Mouse (Mus musculus) yolk sac, embryonic 10.5 days (tissue): ENCODE data around the gene Fam161b.
"Not testable (repeated sequence)": the region's sequence is repeated elsewhere in the genome, so short reads cannot be mapped to it uniquely, and the experiment has no call there.

Experiments used
- DNase-seq: peaks from one replicate; pipeline ENCODE4 v3.0.0-alpha.2; 2017; ENCODE audit warnings: low spot score

The Fam161b gene

GRCm38 (mm10) chr12:84382369-84382768, 20.7 kb upstream of the Fam161b start:
- DNase-seq = no peak

GRCm38 (mm10) chr12:84373831-84374481, 12.3 kb upstream of the Fam161b start:
- no peak for DNase-seq

DNA sequence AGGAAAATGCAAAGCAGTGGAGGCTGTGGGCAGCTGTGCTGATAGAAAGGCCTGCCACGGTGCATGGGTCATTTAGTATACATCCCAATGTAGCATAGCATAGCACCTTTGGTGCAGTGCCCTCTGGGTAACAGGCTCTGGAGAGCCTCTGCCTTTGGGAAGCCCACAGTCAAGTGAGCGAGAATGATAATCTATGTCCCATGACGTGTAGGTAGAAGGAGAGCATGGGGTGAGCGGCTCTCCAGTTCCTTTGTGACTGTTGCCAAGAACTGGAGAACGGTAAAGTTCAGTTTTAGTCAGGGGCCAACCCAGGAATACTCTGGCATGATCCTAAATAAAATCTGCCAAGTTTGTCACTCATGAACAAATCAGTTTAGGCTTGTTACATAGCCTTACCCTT, 10.0 kb upstream of the Fam161b start:
- no peak for DNase-seq

DNA sequence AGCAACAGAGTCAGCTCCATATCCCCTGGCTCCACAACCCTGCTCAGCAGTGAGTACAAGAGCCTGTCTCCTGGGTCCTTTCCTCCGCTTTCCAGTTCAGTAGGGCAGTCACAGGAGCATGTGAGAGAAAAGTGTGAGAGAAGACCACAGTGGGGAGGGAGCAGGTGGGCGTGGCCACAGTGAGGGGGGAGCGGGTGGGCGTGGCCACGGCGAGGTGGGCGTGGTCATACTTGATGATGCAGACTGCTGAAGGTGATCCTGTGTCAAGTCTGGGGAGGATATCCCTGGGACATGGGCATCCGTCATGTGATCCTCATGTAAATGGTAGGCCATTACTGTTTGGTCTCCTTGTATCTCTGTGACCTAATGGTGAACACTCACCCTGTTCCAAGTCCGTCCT, 5.3 kb upstream of the Fam161b start:
- DNase-seq = no peak

DNA sequence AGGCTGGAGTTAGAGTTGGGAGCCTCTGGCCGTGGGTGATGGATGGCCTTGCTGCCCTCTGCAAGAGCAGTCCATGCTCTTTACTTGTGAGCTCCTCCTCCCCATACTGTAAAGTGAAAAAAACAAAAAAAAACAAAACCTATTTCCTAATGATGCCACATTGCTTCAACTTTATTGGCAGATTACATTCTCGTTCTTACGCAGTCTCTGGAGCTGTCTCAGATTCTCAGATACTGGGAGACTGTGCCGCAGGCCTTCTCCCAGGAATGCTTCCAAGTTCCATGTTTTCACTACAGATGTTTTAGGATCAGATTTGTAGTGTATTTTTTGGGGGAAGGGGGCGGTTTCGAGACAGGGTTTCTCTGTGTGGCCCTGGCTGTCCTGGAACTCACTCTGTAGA, 3.5 kb upstream of the Fam161b start:
- no peak for DNase-seq

DNA sequence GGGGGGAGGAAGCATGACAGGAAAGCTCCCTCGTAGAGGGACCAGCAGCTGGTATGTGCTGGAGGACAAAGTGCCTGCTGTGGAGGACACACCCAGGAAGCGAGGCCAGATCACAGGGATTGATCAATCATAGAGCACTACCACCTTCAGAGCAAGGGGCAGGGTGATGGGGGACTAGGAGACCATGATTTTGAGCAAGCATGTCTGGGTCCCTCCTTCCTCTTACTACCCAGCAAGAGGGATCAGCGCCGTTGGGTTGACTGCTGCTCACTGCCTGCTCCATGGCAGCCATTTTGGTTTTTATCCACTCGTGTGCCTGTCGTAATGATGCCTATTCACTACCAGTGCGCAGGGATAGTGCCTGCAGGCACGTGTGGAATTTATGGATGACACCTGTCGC, 2.7 kb upstream of the Fam161b start:
- DNase-seq = peak; percentile 13

- DNase-seq = no peak
Measured at GRCm38 (mm10) chr12:84362872-84363271, 1.2 kb upstream of the Fam161b start.

DNA sequence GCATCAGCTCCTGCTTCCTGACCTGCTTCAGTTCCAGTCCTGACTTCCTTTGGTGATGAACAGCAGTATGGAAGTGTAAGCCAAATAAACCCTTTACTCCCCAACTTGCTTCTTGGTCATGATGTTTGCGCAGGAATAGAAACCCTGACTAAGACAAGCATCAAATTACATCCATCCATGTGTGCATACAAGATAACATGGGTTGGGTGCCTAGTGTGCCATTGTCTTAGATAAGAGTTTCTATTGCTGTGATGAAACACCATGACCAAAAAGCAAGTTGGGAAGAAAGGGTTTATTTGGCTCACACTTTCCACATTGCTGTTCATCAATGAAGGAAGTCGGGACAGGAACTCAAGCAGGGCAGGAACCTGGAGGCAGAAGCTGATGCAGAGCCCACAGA, 2.9 kb downstream of the Fam161b start:
- not testable (repeated sequence) for DNase-seq

- DNase-seq = no peak
Measured at GRCm38 (mm10) chr12:84347192-84347591, 14.4 kb downstream of the Fam161b start.

- no peak for DNase-seq
Measured at GRCm38 (mm10) chr12:84336963-84337625, 24.5 kb downstream of the Fam161b start.

GRCm38 (mm10) chr12:84327111-84327512, 34.5 kb downstream of the Fam161b start:
- no peak for DNase-seq

GRCm38 (mm10) chr12:84316721-84317621, 44.7 kb downstream of the Fam161b start, which contains the start of gene Zfp410:
Gene Zfp410, plus strand, starts transcription at chr12:84316852.
- peak; percentile 92 for DNase-seq

- DNase-seq = no peak
Measured at GRCm38 (mm10) chr12:84316006-84316405, 45.6 kb downstream of the Fam161b start.

DNA sequence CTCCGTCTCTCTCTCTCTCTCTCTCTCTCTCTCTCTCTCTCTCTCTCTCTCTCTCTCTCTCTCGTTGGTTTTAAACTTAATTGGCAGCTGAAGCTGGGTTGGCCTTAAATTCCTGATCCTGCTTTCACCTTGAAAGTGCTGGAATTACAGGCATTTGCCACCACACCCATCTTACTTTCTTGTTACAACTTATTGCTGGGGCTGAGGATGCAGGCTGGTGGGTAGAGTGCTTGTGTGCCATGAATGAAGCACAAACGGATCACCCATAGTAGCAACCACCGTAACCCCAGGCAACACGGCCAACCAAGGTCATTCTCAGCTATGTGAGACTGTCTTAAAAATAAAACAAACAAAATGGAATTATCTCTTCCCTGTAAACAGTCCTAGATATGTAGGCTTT, 50.3 kb downstream of the Fam161b start:
- DNase-seq = no peak

GRCm38 (mm10) chr12:84304554-84304953, 57.1 kb downstream of the Fam161b start:
- DNase-seq = no peak

GRCm38 (mm10) chr12:84304101-84304500, 57.5 kb downstream of the Fam161b start:
- DNase-seq = no peak

- DNase-seq = no peak
Measured at GRCm38 (mm10) chr12:84299265-84299664, 62.4 kb downstream of the Fam161b start.

DNA sequence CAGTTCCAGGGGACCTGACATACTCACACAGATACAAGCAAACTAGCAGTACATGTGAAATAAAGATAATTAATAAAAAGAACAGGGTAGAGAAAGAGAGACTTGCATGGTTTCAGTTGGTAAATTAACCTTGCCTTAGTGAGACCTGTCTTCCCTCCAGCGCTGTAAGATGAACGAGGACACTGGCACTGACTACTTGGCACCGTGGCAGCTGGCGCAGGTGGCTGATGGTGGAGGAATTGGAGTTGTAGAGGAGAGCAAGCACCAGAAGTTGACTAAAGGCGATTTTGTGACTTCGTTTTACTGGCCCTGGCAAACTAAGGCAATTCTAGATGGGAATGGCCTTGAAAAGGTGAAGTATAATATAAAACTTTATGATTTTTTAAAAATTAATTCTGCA, 63.8 kb downstream of the Fam161b start:
- no peak for DNase-seq
